Mouse (Mus musculus) lung, postnatal 0 days (tissue): ENCODE results near the gene Phxr2.

Source experiments
- CTCF ChIP-seq: IDR thresholded peaks from 2 replicates; pipeline ENCODE4 v1.5.1; 2016; ENCODE audit warnings: antibody characterized with exemption, mild to moderate bottlenecking
- EP300 ChIP-seq: IDR thresholded peaks from 2 replicates; pipeline ENCODE4 v1.6.1; 2016; ENCODE audit warnings: antibody characterized with exemption, mild to moderate bottlenecking, control low read depth

- TF ChIP-seq CTCF (peak; percentile 62), EP300 (no peak)
Observed at GRCm38 (mm10) chr10:99166392-99166791, 40.3 kb upstream of the Phxr2 start.
